Mouse (Mus musculus): ENCODE results near the gene Aqp11. TPM values are rescaled to one million over a fixed set of nuclear protein-coding genes. Genes with fewer than 3 reads are reported as not detected.

The Aqp11 gene
- 5.2 and 5.3 TPM in 2 replicates for polyA plus RNA-seq (2016; fragmentation: Nextera tagmentation; extraction: Ambion mirVana)

DNA sequence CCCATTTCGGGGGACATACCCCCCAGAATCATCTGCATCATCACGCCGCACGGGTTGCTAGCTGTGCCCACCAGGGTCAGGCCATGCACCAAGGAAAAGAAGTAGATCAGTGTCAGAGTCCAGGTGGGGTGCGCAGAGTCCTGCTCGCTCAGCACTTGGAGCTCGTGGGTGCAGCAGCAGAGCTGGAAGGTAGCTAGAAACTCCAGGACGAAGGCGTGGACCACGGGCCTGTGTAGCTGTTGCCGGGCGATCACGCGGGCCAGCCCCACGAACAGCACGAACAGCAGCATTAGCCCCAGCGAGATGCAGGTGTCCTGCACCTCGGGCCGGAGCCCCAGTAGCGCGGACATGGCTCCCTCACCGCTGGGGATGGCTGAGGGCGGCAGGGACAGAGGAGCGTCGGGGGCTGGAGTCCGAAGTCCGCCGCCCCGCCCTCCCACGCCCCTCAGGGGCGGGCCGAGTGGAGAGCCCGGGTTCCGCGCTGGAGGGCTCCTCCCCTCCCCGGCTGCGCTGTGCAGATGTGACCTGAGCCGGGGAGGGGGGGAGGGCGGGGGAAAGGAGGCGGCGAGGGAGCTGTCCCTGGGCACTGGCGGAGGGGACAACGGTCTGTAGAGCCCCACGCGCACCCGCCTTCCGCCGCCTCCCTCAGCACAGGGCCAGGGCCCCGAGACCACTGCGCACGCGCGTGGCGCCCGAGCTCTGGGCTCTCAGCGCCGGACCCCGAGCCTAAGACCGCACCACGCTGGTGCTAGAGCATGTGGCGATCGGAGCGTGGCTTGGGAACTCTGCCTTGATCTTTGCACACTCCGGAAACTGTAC lies at the start of gene Aqp11:
TSS of gene Aqp11 (minus strand) at position 652 of the 819 bp plus-strand sequence.
- Histone ChIP-seq H3K4me3 (peak within 1 kb of the TSS; percentile 71), H3K9me3 (no peaks in the 10 kb centered on the region), H3K27me3 (ENCODE audit: insufficient read depth, poor library complexity, severe bottlenecking) (peaks cover 8% of the 10 kb centered on the region), H3K27ac (peak within 1 kb of the TSS; percentile 90), H3K4me1 (replicated peaks) (peaks cover 50% of the 10 kb centered on the region), H3K36me3 (no peaks in the 10 kb centered on the region)
- under 1% methylated on average over 53 of the region's 64 CpGs for WGBS
- DNase-seq (ENCODE audit: low spot score): peak; percentile 88

DNA sequence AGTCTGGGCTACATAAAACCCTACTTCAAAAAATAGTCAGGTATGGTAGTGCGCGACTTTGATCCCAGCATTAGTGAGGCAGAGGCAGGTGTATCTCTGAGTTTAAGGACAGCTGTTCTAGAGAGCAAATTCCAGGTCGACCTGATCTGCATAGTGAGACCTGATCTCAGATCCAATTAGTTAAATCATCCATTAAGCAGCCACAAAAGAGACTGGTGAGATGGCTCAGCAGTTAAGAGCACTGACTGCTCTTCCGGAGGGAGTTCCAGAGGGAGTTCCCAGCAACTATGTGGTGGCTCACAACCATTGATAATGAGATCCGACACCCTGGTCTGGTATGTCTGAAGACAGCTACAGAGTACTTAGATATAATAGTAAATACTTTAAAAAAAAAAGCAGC lies 45.4 kb upstream of the Aqp11 start:
- Histone ChIP-seq H3K36me3 (no peaks in the 10 kb centered on the region), H3K27me3 (ENCODE audit: insufficient read depth, poor library complexity, severe bottlenecking) (peaks cover 7% of the 10 kb centered on the region; the same call in 1 of the 2 replicates), H3K9me3 (no peaks in the 10 kb centered on the region), H3K27ac (no peak overlapping the region), H3K4me1 (replicated peaks) (peaks cover 6% of the 10 kb centered on the region), H3K4me3 (no peak overlapping the region)
- 66% methylated on average over 5 of the region's 5 CpGs for WGBS
- DNase-seq (ENCODE audit: low spot score): no peak

DNA sequence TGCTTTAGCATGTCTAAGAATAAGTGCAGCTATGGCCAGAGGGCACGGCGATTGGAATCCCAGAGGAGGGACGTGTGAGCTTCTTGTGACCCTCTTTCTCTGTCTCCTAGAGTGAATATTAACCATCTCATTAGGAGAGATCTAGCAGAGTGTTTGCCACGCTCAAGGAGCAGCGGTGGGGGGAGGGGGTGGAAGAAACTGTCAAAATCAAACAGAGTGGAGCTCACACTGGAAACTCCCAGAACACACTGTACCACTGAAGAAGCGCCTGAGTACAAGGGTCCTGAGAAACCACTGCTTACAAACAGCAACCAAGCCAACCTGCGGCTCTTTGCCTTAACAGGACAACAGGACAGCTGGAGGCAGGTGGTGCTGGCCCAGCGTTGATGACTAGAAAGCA lies 43.4 kb upstream of the Aqp11 start:
- WGBS: 74% methylated on average over 8 of the region's 8 CpGs
- no peak overlapping the region for H3K4me3 ChIP-seq
- DNase-seq (ENCODE audit: low spot score): no peak
- peaks cover 4% of the 10 kb centered on the region; the same call in 1 of the 2 replicates for H3K27me3 ChIP-seq (ENCODE audit: insufficient read depth, poor library complexity, severe bottlenecking)
- H3K9me3 ChIP-seq: no peaks in the 10 kb centered on the region
- H3K4me1 ChIP-seq (replicated peaks): no peaks in the 10 kb centered on the region
- no peak overlapping the region for H3K27ac ChIP-seq
- no peaks in the 10 kb centered on the region for H3K36me3 ChIP-seq

DNA sequence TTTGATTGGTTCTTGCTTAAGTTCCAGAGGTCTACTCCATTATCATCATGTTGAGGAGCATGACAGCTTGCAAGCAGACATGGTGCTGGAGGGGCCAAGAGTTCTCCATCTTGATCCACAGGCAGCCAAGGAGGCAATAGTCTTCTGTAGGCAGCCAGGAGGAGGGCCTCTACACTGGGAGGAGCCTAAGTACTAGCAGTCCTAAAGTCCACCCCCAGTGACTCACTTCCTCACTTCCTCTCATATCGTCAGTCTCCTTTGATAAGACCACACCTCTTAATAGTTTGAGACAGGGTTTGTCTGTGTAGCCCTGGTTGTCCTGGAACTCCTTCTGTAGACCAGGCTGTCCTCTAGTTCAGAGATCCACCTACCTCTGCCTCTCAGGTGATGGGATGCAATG lies 42.7 kb upstream of the Aqp11 start:
- Histone ChIP-seq H3K27me3 (ENCODE audit: insufficient read depth, poor library complexity, severe bottlenecking) (peaks cover 4% of the 10 kb centered on the region; the same call in 1 of the 2 replicates), H3K4me1 (replicated peaks) (no peaks in the 10 kb centered on the region), H3K4me3 (no peak overlapping the region), H3K36me3 (no peaks in the 10 kb centered on the region), H3K27ac (no peak overlapping the region), H3K9me3 (no peaks in the 10 kb centered on the region)
- DNase-seq (ENCODE audit: low spot score): no peak
- WGBS: 85% methylated on average over 1 of the region's 1 CpGs

GRCm38 (mm10) chr7:97780222-97780621 lies 42.1 kb upstream of the Aqp11 start:
- H3K9me3 ChIP-seq: no peaks in the 10 kb centered on the region
- 89% methylated on average over 1 of the region's 1 CpGs for WGBS
- no peaks in the 10 kb centered on the region for H3K27me3 ChIP-seq (ENCODE audit: insufficient read depth, poor library complexity, severe bottlenecking)
- no peaks in the 10 kb centered on the region for H3K4me1 ChIP-seq (replicated peaks)
- no peak overlapping the region for H3K4me3 ChIP-seq
- no peak for DNase-seq (ENCODE audit: low spot score)
- H3K36me3 ChIP-seq: no peaks in the 10 kb centered on the region
- H3K27ac ChIP-seq: no peak overlapping the region

DNA sequence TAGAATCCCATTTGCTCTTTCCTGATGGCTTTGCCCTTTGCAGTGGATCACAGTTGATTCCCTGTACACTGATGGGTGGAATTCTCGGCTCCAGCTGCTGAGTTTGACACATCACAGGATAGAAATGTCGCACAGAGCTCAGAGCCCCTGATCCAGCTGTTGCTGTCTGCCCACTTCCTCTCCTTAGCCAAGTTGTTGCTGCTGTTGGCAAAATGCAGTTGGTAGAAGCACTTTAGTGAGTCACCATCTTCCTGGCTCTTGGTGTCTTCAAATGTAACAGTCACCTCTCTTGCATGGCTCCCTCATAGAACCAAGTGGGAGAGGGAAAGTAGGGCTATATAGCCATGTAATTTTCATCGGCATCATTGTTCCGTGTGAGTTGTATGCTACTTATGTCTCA lies 39.1 kb upstream of the Aqp11 start:
- no peak overlapping the region for H3K27ac ChIP-seq
- no peaks in the 10 kb centered on the region for H3K9me3 ChIP-seq
- H3K27me3 ChIP-seq (ENCODE audit: insufficient read depth, poor library complexity, severe bottlenecking): no peaks in the 10 kb centered on the region
- WGBS: 91% methylated on average over 4 of the region's 4 CpGs
- no peaks in the 10 kb centered on the region for H3K4me1 ChIP-seq (replicated peaks)
- no peak overlapping the region for H3K4me3 ChIP-seq
- no peak for DNase-seq (ENCODE audit: low spot score)
- no peaks in the 10 kb centered on the region for H3K36me3 ChIP-seq

DNA sequence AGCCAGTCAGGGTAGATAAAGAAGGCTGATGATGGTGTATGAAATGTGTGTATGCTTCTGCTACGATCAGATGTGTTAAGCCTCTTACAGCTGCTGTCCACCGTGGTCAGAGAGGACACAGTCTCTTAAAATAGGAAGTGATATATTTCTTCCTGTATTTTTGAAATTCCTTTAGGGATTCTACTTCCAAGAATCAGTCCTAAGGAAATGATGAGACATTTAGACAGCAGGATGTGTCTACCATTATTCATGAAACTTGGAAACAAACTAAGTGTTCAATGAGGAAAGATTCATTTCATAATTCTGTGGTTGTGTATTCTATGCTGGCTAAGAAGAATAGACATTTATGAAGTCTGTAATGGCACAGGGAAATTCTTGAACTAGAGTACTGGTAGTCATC lies 37.8 kb upstream of the Aqp11 start:
- no peaks in the 10 kb centered on the region for H3K4me1 ChIP-seq (replicated peaks)
- H3K9me3 ChIP-seq: no peaks in the 10 kb centered on the region
- no peaks in the 10 kb centered on the region for H3K36me3 ChIP-seq
- H3K4me3 ChIP-seq: no peak overlapping the region
- no peak for DNase-seq (ENCODE audit: low spot score)
- no peak overlapping the region for H3K27ac ChIP-seq
- 91% methylated on average over 2 of the region's 2 CpGs for WGBS
- H3K27me3 ChIP-seq (ENCODE audit: insufficient read depth, poor library complexity, severe bottlenecking): no peaks in the 10 kb centered on the region

DNA sequence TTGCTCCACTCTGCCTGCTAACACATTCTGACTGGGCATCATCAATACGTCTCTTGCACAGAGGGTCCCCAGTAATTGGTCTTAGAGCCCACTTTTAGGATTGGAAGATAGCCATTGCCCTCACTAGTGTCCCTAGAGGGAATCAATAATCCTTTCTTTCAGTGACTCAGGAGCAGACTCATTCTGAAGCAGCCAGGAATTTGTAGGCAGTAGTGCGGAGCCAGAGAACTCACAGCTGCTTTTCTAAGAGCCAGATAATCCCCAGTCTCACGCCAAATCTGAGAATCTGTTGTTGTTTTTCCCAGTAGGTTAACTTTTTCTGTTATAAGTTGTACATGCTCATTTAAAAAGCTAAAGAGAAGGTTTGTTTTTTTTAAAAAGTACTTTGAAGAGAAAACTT lies 37.3 kb upstream of the Aqp11 start:
- Histone ChIP-seq H3K27me3 (ENCODE audit: insufficient read depth, poor library complexity, severe bottlenecking) (no peaks in the 10 kb centered on the region), H3K9me3 (no peaks in the 10 kb centered on the region), H3K4me3 (no peak overlapping the region), H3K36me3 (no peaks in the 10 kb centered on the region), H3K27ac (no peak overlapping the region), H3K4me1 (replicated peaks) (no peaks in the 10 kb centered on the region)
- DNase-seq (ENCODE audit: low spot score): no peak
- 59% methylated on average over 3 of the region's 3 CpGs for WGBS

DNA sequence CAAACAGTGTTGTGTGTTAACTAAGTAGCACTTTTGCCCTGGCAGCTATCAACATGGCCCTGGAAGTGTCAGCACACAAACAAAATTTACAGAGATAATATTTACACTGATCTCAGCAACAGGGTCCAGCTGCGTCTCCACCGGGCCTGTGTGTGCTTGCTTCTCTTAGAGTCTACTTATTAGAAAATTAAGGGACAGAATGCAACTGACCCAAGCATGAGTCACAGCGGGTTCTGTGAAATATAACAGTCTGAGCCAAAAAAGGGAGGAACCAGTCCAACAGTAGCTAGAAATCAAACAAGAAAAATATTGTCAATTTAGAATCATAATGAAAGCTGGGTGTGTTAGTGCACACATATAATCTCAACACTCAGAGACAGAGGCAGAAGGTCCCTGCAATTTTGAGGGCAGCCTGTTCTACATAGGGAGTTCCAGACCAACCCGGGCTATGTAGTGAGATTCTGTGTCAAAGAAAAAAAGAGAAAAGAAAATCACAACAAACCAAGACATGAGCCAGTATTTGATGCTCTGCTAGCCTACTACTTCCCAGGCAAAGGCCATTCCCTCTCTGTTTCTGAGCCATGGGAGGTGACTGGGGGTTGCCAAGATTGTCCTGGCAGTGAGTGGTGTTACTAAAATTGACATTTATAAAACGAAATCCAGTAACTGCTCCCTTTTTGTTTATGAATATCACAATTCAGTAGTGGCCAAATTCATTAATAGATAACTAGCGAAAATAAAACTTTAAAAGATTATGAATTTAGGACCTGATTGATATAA lies 32.9 kb upstream of the Aqp11 start:
- Histone ChIP-seq H3K36me3 (no peaks in the 10 kb centered on the region), H3K4me1 (replicated peaks) (no peaks in the 10 kb centered on the region), H3K4me3 (no peak overlapping the region), H3K27me3 (ENCODE audit: insufficient read depth, poor library complexity, severe bottlenecking) (no peaks in the 10 kb centered on the region), H3K9me3 (no peaks in the 10 kb centered on the region), H3K27ac (no peak overlapping the region)
- WGBS: 89% methylated on average over 6 of the region's 6 CpGs
- no peak for DNase-seq (ENCODE audit: low spot score)

DNA sequence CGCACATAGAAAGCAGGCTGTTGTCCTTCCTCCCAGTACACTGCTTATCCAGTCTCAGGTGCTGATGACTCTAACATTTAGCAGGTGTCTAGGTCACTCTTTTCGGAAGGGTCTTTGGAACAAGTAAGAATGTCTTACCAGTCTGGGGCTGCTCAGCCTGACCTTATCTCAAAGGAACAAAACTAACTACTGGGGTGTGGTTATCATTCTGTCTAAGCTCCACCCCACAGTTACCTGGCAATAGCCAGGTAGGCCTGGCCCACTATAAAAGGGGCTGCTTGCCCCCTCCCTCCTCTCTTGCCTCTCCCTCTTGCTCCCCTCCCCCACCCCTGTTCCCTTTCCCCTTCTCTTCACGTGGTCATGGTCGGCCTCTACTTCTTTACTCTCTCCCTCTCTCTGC lies 30.9 kb upstream of the Aqp11 start:
- no peak overlapping the region for H3K27ac ChIP-seq
- DNase-seq (ENCODE audit: low spot score): no peak
- H3K9me3 ChIP-seq: no peaks in the 10 kb centered on the region
- no peaks in the 10 kb centered on the region for H3K4me1 ChIP-seq (replicated peaks)
- H3K4me3 ChIP-seq: no peak overlapping the region
- H3K36me3 ChIP-seq: no peaks in the 10 kb centered on the region
- WGBS: 83% methylated on average over 4 of the region's 4 CpGs
- H3K27me3 ChIP-seq (ENCODE audit: insufficient read depth, poor library complexity, severe bottlenecking): no peaks in the 10 kb centered on the region

- Histone ChIP-seq H3K27ac (no peak overlapping the region), H3K4me3 (no peak overlapping the region), H3K9me3 (no peaks in the 10 kb centered on the region), H3K27me3 (ENCODE audit: insufficient read depth, poor library complexity, severe bottlenecking) (no peaks in the 10 kb centered on the region), H3K36me3 (no peaks in the 10 kb centered on the region), H3K4me1 (replicated peaks) (no peaks in the 10 kb centered on the region)
- DNase-seq (ENCODE audit: low spot score): no peak
- WGBS: 85% methylated on average over 8 of the region's 8 CpGs
Measured at GRCm38 (mm10) chr7:97767841-97768240, 29.8 kb upstream of the Aqp11 start.

- WGBS: 84% methylated on average over 9 of the region's 9 CpGs
- DNase-seq (ENCODE audit: low spot score): no peak
- Histone ChIP-seq H3K4me3 (no peak overlapping the region), H3K27me3 (ENCODE audit: insufficient read depth, poor library complexity, severe bottlenecking) (no peaks in the 10 kb centered on the region), H3K27ac (no peak overlapping the region), H3K36me3 (no peaks in the 10 kb centered on the region), H3K9me3 (no peaks in the 10 kb centered on the region), H3K4me1 (replicated peaks) (no peaks in the 10 kb centered on the region)
Measured at GRCm38 (mm10) chr7:97766406-97767166, 28.5 kb upstream of the Aqp11 start.

DNA sequence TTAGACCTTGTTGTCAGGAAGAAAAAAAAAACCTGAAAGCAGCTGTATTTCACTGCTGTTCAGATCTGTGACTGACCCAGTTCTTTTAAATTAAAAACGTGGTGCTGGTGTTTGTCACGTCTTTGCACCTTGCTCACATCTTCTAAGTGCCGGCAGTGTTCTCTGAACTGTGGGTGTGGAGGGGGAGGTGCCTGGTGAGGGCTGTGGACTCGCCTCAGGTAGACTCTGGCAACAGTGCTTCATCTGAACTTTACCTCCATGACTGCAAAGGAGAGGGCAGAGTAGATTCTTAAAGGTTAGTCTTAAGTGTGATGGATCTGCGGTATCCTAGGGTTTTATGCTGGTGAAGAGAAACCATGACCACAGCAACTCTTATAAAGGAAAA lies 27.9 kb upstream of the Aqp11 start:
- Histone ChIP-seq H3K4me3 (no peak overlapping the region), H3K27me3 (ENCODE audit: insufficient read depth, poor library complexity, severe bottlenecking) (no peaks in the 10 kb centered on the region), H3K9me3 (no peaks in the 10 kb centered on the region), H3K4me1 (replicated peaks) (no peaks in the 10 kb centered on the region), H3K27ac (no peak overlapping the region), H3K36me3 (no peaks in the 10 kb centered on the region)
- WGBS: 85% methylated on average over 5 of the region's 5 CpGs
- no peak for DNase-seq (ENCODE audit: low spot score)

Measured in hindbrain, embryonic 10.5 days (tissue).